24 mouse cellular contexts compared by ENCODE assay signal in genomic region chr9:15170911-15171310, GRCm38 (mm10). TPM values are rescaled to one million over a fixed set of nuclear protein-coding genes. Genes with fewer than 3 reads are reported as not detected.
A peak's percentile ranks its signal among the peaks of the same experiment; 100 is the strongest.
DNase-seq lines count a peak whose midpoint lies in the region; ATAC-seq and TF ChIP-seq lines count a peak whose summit lies in the region.
"Had no signal": no experiment of that assay in that cellular context is flagged by ENCODE, and none has a peak within 500 bp of the region (broad histone marks: within the 10 kb centered on the region; RNA-seq: fewer than 3 reads in every experiment).

No protein-coding gene starts in this region.

- no peak overlapping the region for H3K9ac ChIP-seq in embryonic facial prominence, embryonic 11.5 days (replicated peaks; ENCODE audit: low read length)
- no peak overlapping the region for H3K9ac ChIP-seq in intestine, embryonic 14.5 days (ENCODE audit: low read length)
- H3K9ac ChIP-seq in intestine, embryonic 15.5 days: no peak overlapping the region
- no peak overlapping the region for H3K9ac ChIP-seq in limb, embryonic 14.5 days (ENCODE audit: low read depth, low read length, severe bottlenecking)
- no peak overlapping the region for H3K9ac ChIP-seq in embryonic facial prominence, embryonic 15.5 days
- H3K9ac ChIP-seq: liver, embryonic 12.5 days; lung, embryonic 14.5 days had no signal

- DNase-seq in embryonic facial prominence, embryonic 11.5 days (ENCODE audit: low spot score): peak; percentile 18
- no peak for DNase-seq in embryonic facial prominence, embryonic 10.5 days (ENCODE audit: low spot score)
- DNase-seq in intestine, embryonic 14.5 days (ENCODE audit: low spot score): peak; percentile 46
- DNase-seq in limb, embryonic 14.5 days (ENCODE audit: low spot score): no peak
- DNase-seq in limb, embryonic 10.5 days (ENCODE audit: low spot score): no peak
- no peak for DNase-seq in adrenal gland, adult 8-10 months
- DNase-seq: adrenal gland, adult 2 months; cerebellum, adult 8-10 months; gastrocnemius, postnatal 10 days; layer of hippocampus, adult 9-11 months; lung, embryonic 14.5 days; midbrain, embryonic 14.5 days; thymus, postnatal 25 days had no signal

- ATAC-seq in embryonic facial prominence, embryonic 11.5 days (replicated peaks; ENCODE audit: insufficient number of reproducible peaks, low FRiP score, low TSS enrichment, low read depth): no peak
- ATAC-seq in intestine, embryonic 14.5 days (replicated peaks; ENCODE audit: low FRiP score, low TSS enrichment, low read depth): no peak
- no peak for ATAC-seq in intestine, embryonic 15.5 days
- no peak for ATAC-seq in limb, embryonic 14.5 days (ENCODE audit: low FRiP score, low read depth)
- ATAC-seq in embryonic facial prominence, embryonic 15.5 days (ENCODE audit: insufficient number of reproducible peaks, low FRiP score, low TSS enrichment, low read depth): no peak
- ATAC-seq: forebrain, embryonic 14.5 days; hindbrain, postnatal 0 days; liver, embryonic 12.5 days had no signal

- H3K4me2 ChIP-seq in embryonic facial prominence, embryonic 11.5 days (ENCODE audit: low read depth, low read length): no peak overlapping the region
- H3K4me2 ChIP-seq in intestine, embryonic 14.5 days (ENCODE audit: low read length): no peak overlapping the region
- no peak overlapping the region for H3K4me2 ChIP-seq in intestine, embryonic 15.5 days (replicated peaks)
- H3K4me2 ChIP-seq in limb, embryonic 14.5 days (replicated peaks; ENCODE audit: low read depth, low read length, severe bottlenecking): no peak overlapping the region
- no peak overlapping the region for H3K4me2 ChIP-seq in embryonic facial prominence, embryonic 15.5 days (replicated peaks)
- H3K4me2 ChIP-seq: liver, embryonic 12.5 days; lung, embryonic 14.5 days had no signal

- H3K9me3 ChIP-seq in embryonic facial prominence, embryonic 11.5 days (replicated peaks; ENCODE audit: control insufficient read depth, low read length): no peaks in the 10 kb centered on the region
- H3K9me3 ChIP-seq in embryonic facial prominence, embryonic 10.5 days: no peaks in the 10 kb centered on the region
- H3K9me3 ChIP-seq in intestine, embryonic 14.5 days (ENCODE audit: control insufficient read depth, low read length): no peaks in the 10 kb centered on the region
- no peaks in the 10 kb centered on the region for H3K9me3 ChIP-seq in intestine, embryonic 15.5 days
- no peaks in the 10 kb centered on the region for H3K9me3 ChIP-seq in limb, embryonic 14.5 days (ENCODE audit: control insufficient read depth, low read length)
- no peaks in the 10 kb centered on the region for H3K9me3 ChIP-seq in limb, embryonic 10.5 days (replicated peaks)
- no peaks in the 10 kb centered on the region for H3K9me3 ChIP-seq in embryonic facial prominence, embryonic 15.5 days (replicated peaks)
- H3K9me3 ChIP-seq: hindbrain, embryonic 10.5 days; liver, embryonic 12.5 days; megakaryocyte, embryonic 14.5 days had no signal

- no peaks in the 10 kb centered on the region for H3K4me1 ChIP-seq in embryonic facial prominence, embryonic 11.5 days (ENCODE audit: control insufficient read depth, insufficient read depth, low read length)
- peaks cover 4% of the 10 kb centered on the region; the same call in 1 of the 2 replicates for H3K4me1 ChIP-seq in embryonic facial prominence, embryonic 10.5 days
- H3K4me1 ChIP-seq in intestine, embryonic 14.5 days (replicated peaks; ENCODE audit: control insufficient read depth, insufficient read depth, low read length): no peaks in the 10 kb centered on the region
- H3K4me1 ChIP-seq in intestine, embryonic 15.5 days (replicated peaks): no peaks in the 10 kb centered on the region
- no peaks in the 10 kb centered on the region for H3K4me1 ChIP-seq in limb, embryonic 14.5 days (ENCODE audit: control insufficient read depth, insufficient read depth, low read length)
- no peaks in the 10 kb centered on the region for H3K4me1 ChIP-seq in limb, embryonic 10.5 days
- H3K4me1 ChIP-seq in embryonic facial prominence, embryonic 15.5 days: peaks cover 10% of the 10 kb centered on the region; the same call in 1 of the 2 replicates
- H3K4me1 ChIP-seq: hindbrain, embryonic 10.5 days; liver, embryonic 12.5 days had no signal

- H3K4me3 ChIP-seq in embryonic facial prominence, embryonic 11.5 days (ENCODE audit: low read depth, low read length): no peak overlapping the region
- no peak overlapping the region for H3K4me3 ChIP-seq in embryonic facial prominence, embryonic 10.5 days
- H3K4me3 ChIP-seq in intestine, embryonic 14.5 days (ENCODE audit: low read depth, low read length): no peak overlapping the region
- H3K4me3 ChIP-seq in intestine, embryonic 15.5 days (replicated peaks): no peak overlapping the region
- no peak overlapping the region for H3K4me3 ChIP-seq in limb, embryonic 14.5 days (replicated peaks; ENCODE audit: low read length)
- no peak overlapping the region for H3K4me3 ChIP-seq in limb, embryonic 10.5 days
- no peak overlapping the region for H3K4me3 ChIP-seq in embryonic facial prominence, embryonic 15.5 days (replicated peaks)
- H3K4me3 ChIP-seq: hindbrain, embryonic 10.5 days; left cerebral cortex, adult 2 months; liver, embryonic 12.5 days; megakaryocyte, embryonic 14.5 days; myocyte had no signal

- 36% methylated on average over 3 of the region's 3 CpGs for WGBS in embryonic facial prominence, embryonic 11.5 days
- WGBS in embryonic facial prominence, embryonic 10.5 days: 47% methylated on average over 3 of the region's 3 CpGs
- 31% methylated on average over 3 of the region's 3 CpGs for WGBS in intestine, embryonic 14.5 days
- whole genome bisulfite sequencing in intestine, embryonic 15.5 days: 41% methylated on average over 3 of the region's 3 CpGs
- WGBS in limb, embryonic 14.5 days: 28% methylated on average over 3 of the region's 3 CpGs
- WGBS in limb, embryonic 10.5 days: 43% methylated on average over 3 of the region's 3 CpGs
- WGBS in embryonic facial prominence, embryonic 15.5 days: 13% methylated on average over 3 of the region's 3 CpGs

- no peaks in the 10 kb centered on the region for H3K36me3 ChIP-seq in embryonic facial prominence, embryonic 11.5 days (replicated peaks; ENCODE audit: control insufficient read depth, insufficient read depth, low read depth, low read length)
- no peaks in the 10 kb centered on the region for H3K36me3 ChIP-seq in embryonic facial prominence, embryonic 10.5 days (replicated peaks)
- no peaks in the 10 kb centered on the region for H3K36me3 ChIP-seq in intestine, embryonic 14.5 days (ENCODE audit: control insufficient read depth, insufficient read depth, low read length)
- H3K36me3 ChIP-seq in intestine, embryonic 15.5 days: no peaks in the 10 kb centered on the region
- H3K36me3 ChIP-seq in limb, embryonic 14.5 days (ENCODE audit: control insufficient read depth, insufficient read depth, low read length): no peaks in the 10 kb centered on the region
- H3K36me3 ChIP-seq in limb, embryonic 10.5 days: no peaks in the 10 kb centered on the region
- H3K36me3 ChIP-seq in embryonic facial prominence, embryonic 15.5 days: no peaks in the 10 kb centered on the region
- H3K36me3 ChIP-seq: hindbrain, embryonic 10.5 days; liver, embryonic 12.5 days had no signal

- TF ChIP-seq POLR2A in limb, embryonic 14.5 days (IDR thresholded peaks at IDR 0.05; ENCODE audit: borderline replicate concordance, extremely low read depth, insufficient read depth, insufficient read length): no peak

- no peak overlapping the region for H3K27ac ChIP-seq in embryonic facial prominence, embryonic 11.5 days (replicated peaks; ENCODE audit: low read depth, low read length)
- no peak overlapping the region for H3K27ac ChIP-seq in embryonic facial prominence, embryonic 10.5 days (replicated peaks)
- no peak overlapping the region for H3K27ac ChIP-seq in intestine, embryonic 14.5 days (ENCODE audit: low read depth)
- no peak overlapping the region for H3K27ac ChIP-seq in intestine, embryonic 15.5 days
- 0 out of 2 replicates have a peak overlapping the region, but pooled peaks have one; percentile 8 for H3K27ac ChIP-seq in limb, embryonic 14.5 days (replicated peaks; ENCODE audit: low read depth, low read length)
- no peak overlapping the region for H3K27ac ChIP-seq in limb, embryonic 10.5 days
- H3K27ac ChIP-seq in embryonic facial prominence, embryonic 15.5 days (replicated peaks): peak overlapping the region; percentile 23; the same call in 1 of the 2 replicates
- H3K27ac ChIP-seq: hindbrain, embryonic 10.5 days; hindbrain, postnatal 0 days; left cerebral cortex, adult 2 months; liver, embryonic 12.5 days had no signal

- H3K27me3 ChIP-seq in embryonic facial prominence, embryonic 11.5 days (ENCODE audit: control insufficient read depth, insufficient read depth, low read length): no peaks in the 10 kb centered on the region
- no peaks in the 10 kb centered on the region for H3K27me3 ChIP-seq in embryonic facial prominence, embryonic 10.5 days (replicated peaks; ENCODE audit: low read depth, poor library complexity, severe bottlenecking)
- no peaks in the 10 kb centered on the region for H3K27me3 ChIP-seq in intestine, embryonic 14.5 days (replicated peaks; ENCODE audit: control insufficient read depth, insufficient read depth, low read length)
- H3K27me3 ChIP-seq in intestine, embryonic 15.5 days (replicated peaks): no peaks in the 10 kb centered on the region
- no peaks in the 10 kb centered on the region for H3K27me3 ChIP-seq in limb, embryonic 14.5 days (ENCODE audit: control insufficient read depth, insufficient read depth, low read length)
- no peaks in the 10 kb centered on the region for H3K27me3 ChIP-seq in limb, embryonic 10.5 days (ENCODE audit: low read depth, poor library complexity, severe bottlenecking)
- H3K27me3 ChIP-seq in embryonic facial prominence, embryonic 15.5 days: no peaks in the 10 kb centered on the region
- H3K27me3 ChIP-seq: liver, embryonic 12.5 days had no signal

RNA-seq across cellular contexts. Expression of gene Hephl1, which starts 59.0 kb away (rescaled TPM):
- not detected in 2 replicates for polyA plus RNA-seq in embryonic facial prominence, embryonic 11.5 days (2014; fragmentation: Nextera tagmentation; extraction: Ambion mirVana)
- polyA plus RNA-seq in embryonic facial prominence, embryonic 10.5 days (2016; fragmentation: Nextera tagmentation; extraction: Ambion mirVana): not detected in 2 replicates
- polyA plus RNA-seq in intestine, embryonic 14.5 days (2014; fragmentation: Nextera tagmentation; extraction: Ambion mirVana): not detected in 2 replicates
- not detected in 2 replicates for polyA plus RNA-seq in intestine, embryonic 15.5 days (2015; fragmentation: Nextera tagmentation; extraction: Ambion mirVana)
- polyA plus RNA-seq in limb, embryonic 14.5 days (2012; rRNA removed): 0.06 and 0.08 TPM in 2 replicates
- polyA plus RNA-seq in limb, embryonic 14.5 days (2014; fragmentation: Nextera tagmentation; extraction: Ambion mirVana): 0.08 and 0.19 TPM in 2 replicates
- polyA plus RNA-seq in limb, embryonic 10.5 days (2016; fragmentation: Nextera tagmentation; extraction: Ambion mirVana): not detected in 2 replicates
- 0.23 and 0.62 TPM in 2 replicates for polyA plus RNA-seq in embryonic facial prominence, embryonic 15.5 days (2015; fragmentation: Nextera tagmentation; extraction: Ambion mirVana)
- 1 to 10 TPM in 3 of 4 experiments, under 1 TPM in 1; 0.15 to 1.6 (median 1.2) TPM for total RNA-seq in adrenal gland, adult 8-10 months (2022)
- total RNA-seq: left cerebral cortex, adult 2 months; MEL had no signal
- polyA plus RNA-seq: forebrain, embryonic 14.5 days; hindbrain, embryonic 10.5 days; hindbrain, postnatal 0 days; limb, embryonic 11.5 days; liver, embryonic 12.5 days; lung, embryonic 14.5 days; midbrain, embryonic 14.5 days had no signal

Comparison
In these comparisons a context has a peak if more than half of its experiments do, and no peak if none do; other contexts are left out.
1. DNase-seq: peak in embryonic facial prominence, embryonic 11.5 days (single experiment) and intestine, embryonic 14.5 days (single experiment); none in embryonic facial prominence, embryonic 10.5 days (single experiment), limb, embryonic 14.5 days (single experiment), limb, embryonic 10.5 days (single experiment) and adrenal gland, adult 8-10 months (single experiment).
2. H3K27ac ChIP-seq: peak in limb, embryonic 14.5 days (single experiment) and embryonic facial prominence, embryonic 15.5 days (single experiment); none in embryonic facial prominence, embryonic 11.5 days (single experiment), embryonic facial prominence, embryonic 10.5 days (single experiment), intestine, embryonic 14.5 days (single experiment), intestine, embryonic 15.5 days (single experiment) and limb, embryonic 10.5 days (single experiment).